Mouse (Mus musculus) CH12.LX (cell line): ENCODE results near the gene Vps37b.

Experiments used
- CTCF ChIP-seq, 2 experiments: IDR thresholded peaks in 1 of 2; conservative IDR thresholded peaks in 1 of 2; 2 replicates each; pipeline ENCODE4 v1.5.1; 2011 to 2012; ENCODE audit warnings: low read depth in 2 of 2, low read length in 2 of 2, improper control_type of control experiment in 1 of 2, inconsistent platforms in 1 of 2, mild to moderate bottlenecking in 1 of 2, moderate library complexity in 1 of 2
- MEF2A ChIP-seq: IDR thresholded peaks from 2 replicates; pipeline ENCODE4 v1.6.1; 2014; ENCODE audit warnings: low read depth, mild to moderate bottlenecking, inconsistent platforms, low read length, improper control_type of control experiment, borderline replicate concordance
- MYC ChIP-seq: IDR thresholded peaks from 2 replicates; pipeline ENCODE4 v1.6.1; 2011; ENCODE audit warnings: low read depth, mild to moderate bottlenecking, improper control_type of control experiment, low read length
- POLR2A ChIP-seq: IDR thresholded peaks from 2 replicates; pipeline ENCODE4 v1.6.1; 2011; ENCODE audit warnings: low read depth, mild to moderate bottlenecking, improper control_type of control experiment, low read length
- TCF12 ChIP-seq: IDR thresholded peaks from 2 replicates; pipeline ENCODE4 v1.6.1; 2014; ENCODE audit warnings: low read depth, mild to moderate bottlenecking, inconsistent platforms, low read length, improper control_type of control experiment
- USF1 ChIP-seq: IDR thresholded peaks from 2 replicates; pipeline ENCODE4 v1.6.1; 2014; ENCODE audit warnings: low read depth, mild to moderate bottlenecking, inconsistent platforms, low read length, improper control_type of control experiment
- ZKSCAN1 ChIP-seq: IDR thresholded peaks from 2 replicates; pipeline ENCODE4 v1.6.1; 2012; ENCODE audit warnings: low read depth, inconsistent platforms, low read length, improper control_type of control experiment, borderline replicate concordance

DNA sequence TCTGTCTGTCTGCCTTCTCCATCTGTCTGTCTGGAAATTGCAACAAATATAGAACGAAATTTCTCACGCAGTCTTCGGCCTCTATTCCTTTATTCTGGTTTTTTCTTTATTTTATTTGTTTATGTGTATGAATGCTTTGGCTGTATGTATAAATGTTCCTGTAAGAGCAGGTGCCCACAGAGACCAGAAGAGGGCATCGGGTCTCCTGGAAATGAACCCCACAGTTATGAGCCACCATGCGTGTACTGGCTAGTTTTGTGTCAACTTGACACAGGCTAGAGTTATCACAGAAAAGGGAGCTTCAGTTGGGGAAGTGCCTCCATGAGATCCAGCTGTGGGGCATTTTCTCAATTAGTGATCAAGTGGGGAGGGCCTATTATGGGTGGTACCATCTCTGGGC, 11.9 kb upstream of the Vps37b start:
- TF ChIP-seq MEF2A (no peak), ZKSCAN1 (no peak), POLR2A (no peak), MYC (no peak), CTCF (conservative IDR thresholded peaks at IDR 0.05 in 1 of 2, IDR thresholded peaks at IDR 0.05 in 1 of 2; ENCODE audit: low read depth in 2 of 2, low read length in 2 of 2) (0 out of 4 replicates have a peak, but pooled peaks of 1 of the 2 experiments have one; percentile 3), TCF12 (no peak), USF1 (no peak)
